Comparison of ENCODE assay signal across 25 mouse cellular contexts in the genomic region with DNA sequence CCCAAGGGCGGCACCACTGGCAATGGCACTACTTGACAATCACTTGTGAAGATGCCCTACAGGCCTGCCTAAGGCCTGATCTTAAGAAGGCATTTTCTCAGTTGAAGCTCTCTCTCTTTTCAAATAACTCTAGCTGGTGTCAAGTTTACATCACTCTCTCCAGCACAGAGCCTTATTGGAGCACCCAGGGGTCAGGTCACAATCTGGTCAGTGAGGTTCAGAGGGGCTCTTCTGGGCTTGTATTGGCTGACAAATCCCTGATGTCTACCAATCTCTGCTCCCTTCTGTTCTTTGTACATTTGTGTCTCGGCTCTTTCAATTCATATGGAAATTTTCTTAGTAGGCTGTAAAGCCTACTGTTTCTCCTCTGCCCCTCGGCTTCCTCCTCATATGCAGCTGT.
"Had no signal": no experiment of that assay in that cellular context is flagged by ENCODE, and none has a peak within 500 bp of the region (broad histone marks: within the 10 kb centered on the region; RNA-seq: fewer than 3 reads in every experiment).

No protein-coding gene starts in this region.

- H3K4me3 ChIP-seq: heart, embryonic 13.5 days; heart, embryonic 15.5 days; hindbrain, embryonic 13.5 days; hindbrain, embryonic 15.5 days; kidney, embryonic 15.5 days; layer of hippocampus, adult 2 months; left cerebral cortex, adult 2 months; limb, embryonic 10.5 days; limb, embryonic 12.5 days had no signal

- H3K9ac ChIP-seq: heart, embryonic 13.5 days; heart, embryonic 15.5 days; hindbrain, embryonic 13.5 days; hindbrain, embryonic 15.5 days; kidney, embryonic 15.5 days; limb, embryonic 12.5 days had no signal

- H3K4me2 ChIP-seq: heart, embryonic 11.5 days; heart, embryonic 13.5 days; heart, embryonic 15.5 days; hindbrain, embryonic 13.5 days; hindbrain, embryonic 15.5 days; kidney, embryonic 15.5 days; limb, embryonic 12.5 days; liver, embryonic 11.5 days had no signal

- ATAC-seq: hindbrain, postnatal 0 days; intestine, embryonic 16.5 days had no signal

- H3K4me1 ChIP-seq: heart, embryonic 13.5 days; heart, embryonic 15.5 days; hindbrain, embryonic 13.5 days; hindbrain, embryonic 15.5 days; kidney, embryonic 15.5 days; limb, embryonic 10.5 days; limb, embryonic 12.5 days had no signal

- H3K27me3 ChIP-seq: heart, embryonic 13.5 days; heart, embryonic 15.5 days; hindbrain, embryonic 13.5 days; hindbrain, embryonic 15.5 days; kidney, embryonic 15.5 days had no signal

- H3K27ac ChIP-seq: heart, embryonic 13.5 days; heart, embryonic 15.5 days; hindbrain, embryonic 13.5 days; hindbrain, embryonic 15.5 days; hindbrain, postnatal 0 days; kidney, embryonic 15.5 days; kidney, postnatal 0 days; layer of hippocampus, adult 2 months; left cerebral cortex, adult 2 months; limb, embryonic 10.5 days; limb, embryonic 12.5 days had no signal

- H3K9me3 ChIP-seq: heart, embryonic 15.5 days; hindbrain, embryonic 15.5 days; kidney, embryonic 15.5 days; limb, embryonic 10.5 days had no signal

- DNase-seq: gastrocnemius, postnatal 14 days; gastrocnemius, postnatal 36 days; heart, adult 18-20 months; heart, postnatal 14 days; heart, postnatal 36 days; kidney, adult 11 months; kidney, adult 2 months; kidney, adult 9 months; kidney, postnatal 14 days; kidney, postnatal 4 days; liver had no signal

- H3K36me3 ChIP-seq: heart, embryonic 13.5 days; heart, embryonic 15.5 days; hindbrain, embryonic 13.5 days; hindbrain, embryonic 15.5 days; kidney, embryonic 15.5 days; limb, embryonic 10.5 days; limb, embryonic 12.5 days had no signal
